Mouse (Mus musculus) testis, adult 2 months (tissue): ENCODE measurements at regions not wholly inside any gene's neighbourhood (a gene's known extent, or its start where the extent isn't known, plus 50 kb on each side); places are given as distances from the start of the nearest gene placed in this dataset.

Source experiments
- H3K27ac ChIP-seq: fragments of 200-500 bp; 2 replicates; pipeline ENCODE4 v1.5.1; 2012; ENCODE audit warnings: low read depth, low read length; ENCODE audit not compliant: control insufficient read depth, insufficient read depth
- H3K27me3 ChIP-seq: fragments of 200-500 bp; 2 replicates; pipeline ENCODE4 v1.6.1; 2012; ENCODE audit warnings: mild to moderate bottlenecking, low read length, moderate library complexity; ENCODE audit not compliant: control insufficient read depth, insufficient read depth
- H3K36me3 ChIP-seq: fragments of 200-500 bp; 2 replicates; pipeline ENCODE4 v1.6.1; 2012; ENCODE audit warnings: mild to moderate bottlenecking, low read length; ENCODE audit not compliant: control insufficient read depth, insufficient read depth
- H3K4me1 ChIP-seq: fragments of 200-500 bp; 2 replicates; pipeline ENCODE4 v1.6.1; 2012; ENCODE audit warnings: low read length; ENCODE audit not compliant: control insufficient read depth, insufficient read depth
- H3K4me3 ChIP-seq: fragments of 200-500 bp; 2 replicates; pipeline ENCODE4 v1.5.1; 2012; ENCODE audit warnings: low read depth, mild to moderate bottlenecking, low read length, moderate library complexity, mixed read lengths; ENCODE audit not compliant: control insufficient read depth
- CTCF ChIP-seq: fragments of 200-500 bp; IDR thresholded peaks from 2 replicates; pipeline ENCODE4 v1.5.1; 2012; ENCODE audit warnings: low read depth, mild to moderate bottlenecking, inconsistent platforms, low read length, moderate library complexity; ENCODE audit not compliant: control insufficient read depth, insufficient read depth, insufficient replicate concordance
- POLR2A ChIP-seq: fragments of 200-500 bp; IDR thresholded peaks from 2 replicates; pipeline ENCODE4 v1.6.1; 2012; ENCODE audit warnings: low read depth, mild to moderate bottlenecking, inconsistent platforms, low read length, moderate library complexity; ENCODE audit not compliant: control insufficient read depth

DNA sequence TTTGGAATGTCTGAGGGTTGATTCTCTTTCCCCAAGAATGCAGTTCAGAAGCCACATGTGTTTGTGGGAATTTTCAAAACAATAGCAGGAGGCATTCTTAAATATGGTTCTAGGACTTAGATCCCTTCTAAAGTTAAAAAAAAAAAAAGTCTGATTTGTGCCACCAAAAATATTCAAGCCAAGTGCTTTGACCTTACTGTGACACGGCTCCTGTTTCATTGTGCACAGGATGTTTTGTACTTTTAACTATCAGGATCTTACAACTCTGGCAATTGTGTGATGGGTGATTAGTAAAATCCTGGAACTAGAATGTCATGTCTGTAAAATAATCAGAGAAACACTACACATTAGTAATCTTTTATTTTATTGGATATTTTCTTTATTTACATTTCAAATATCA, 359.5 kb downstream of the 1700129C05Rik start:
- Histone ChIP-seq H3K36me3 (no peaks in the 10 kb centered on the region), H3K4me3 (no peak overlapping the region), H3K4me1 (no peaks in the 10 kb centered on the region), H3K27me3 (no peaks in the 10 kb centered on the region), H3K27ac (no peak overlapping the region)
- TF ChIP-seq CTCF: no peak
- no peak for TF ChIP-seq POLR2A

DNA sequence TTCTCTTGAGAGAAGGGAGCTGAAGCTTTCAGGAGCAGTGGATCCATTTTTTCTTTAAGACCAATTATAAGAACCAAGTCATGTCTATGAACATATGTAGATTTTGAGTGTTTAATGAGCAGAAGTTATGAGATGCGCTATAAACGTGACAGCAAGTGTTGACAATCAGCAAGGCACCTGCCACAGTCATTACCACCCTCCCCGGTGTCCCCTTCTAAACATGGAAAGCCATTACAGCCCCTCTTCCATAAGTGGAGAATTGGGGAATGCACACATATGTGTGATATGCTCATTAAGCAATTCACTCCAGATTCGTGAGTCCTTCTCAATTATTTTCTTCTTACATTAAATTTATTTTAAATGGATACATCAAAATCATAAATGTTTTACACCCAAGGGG, 362.4 kb downstream of the 1700129C05Rik start:
- H3K27ac ChIP-seq: no peak overlapping the region
- no peaks in the 10 kb centered on the region for H3K36me3 ChIP-seq
- H3K4me3 ChIP-seq: no peak overlapping the region
- no peaks in the 10 kb centered on the region for H3K27me3 ChIP-seq
- TF ChIP-seq CTCF: no peak
- TF ChIP-seq POLR2A: no peak
- no peaks in the 10 kb centered on the region for H3K4me1 ChIP-seq

DNA sequence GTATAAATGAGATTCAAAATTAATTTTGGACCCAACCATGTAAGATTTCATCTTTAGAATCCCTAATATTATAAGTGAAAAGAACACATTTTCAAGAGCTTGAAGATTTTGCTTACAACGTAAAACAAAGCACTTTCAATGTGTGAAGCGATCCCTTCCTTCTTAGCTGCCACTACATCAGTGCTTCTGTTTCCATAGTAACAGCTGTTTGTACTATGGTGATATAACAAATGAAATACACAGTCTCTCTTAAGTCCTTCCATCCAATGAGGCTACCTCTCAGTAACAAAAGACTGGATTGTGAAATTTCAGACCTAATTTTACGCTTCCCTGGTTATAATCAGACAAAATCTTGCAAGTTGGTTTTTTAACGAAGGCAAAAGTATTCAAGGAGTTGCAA, 364.0 kb downstream of the 1700129C05Rik start:
- Histone ChIP-seq H3K27ac (no peak overlapping the region), H3K27me3 (no peaks in the 10 kb centered on the region), H3K4me3 (no peak overlapping the region), H3K36me3 (no peaks in the 10 kb centered on the region), H3K4me1 (no peaks in the 10 kb centered on the region)
- TF ChIP-seq CTCF (no peak), POLR2A (no peak)

DNA sequence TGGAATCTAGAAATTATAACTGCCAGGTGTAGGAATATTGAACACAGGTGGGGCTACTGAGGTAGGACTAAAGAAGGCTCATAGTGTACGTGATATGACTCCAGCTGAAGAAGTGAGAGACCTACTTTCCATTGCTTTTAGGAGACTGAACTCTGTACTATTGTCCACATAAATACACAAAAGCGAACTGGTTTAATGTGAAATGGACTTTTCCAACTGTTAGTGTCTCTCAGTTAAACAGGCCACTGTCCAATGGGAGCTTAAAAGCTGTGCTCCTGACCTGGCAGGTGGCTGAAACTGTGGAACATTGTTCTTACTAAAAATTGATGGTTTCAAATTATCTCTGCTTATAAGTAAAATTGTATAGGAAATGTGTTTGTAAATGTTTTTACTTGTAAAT, 381.4 kb downstream of the 1700129C05Rik start:
- Histone ChIP-seq H3K36me3 (no peaks in the 10 kb centered on the region), H3K4me1 (no peaks in the 10 kb centered on the region), H3K27me3 (no peaks in the 10 kb centered on the region), H3K27ac (no peak overlapping the region), H3K4me3 (no peak overlapping the region)
- no peak for TF ChIP-seq CTCF
- TF ChIP-seq POLR2A: no peak

DNA sequence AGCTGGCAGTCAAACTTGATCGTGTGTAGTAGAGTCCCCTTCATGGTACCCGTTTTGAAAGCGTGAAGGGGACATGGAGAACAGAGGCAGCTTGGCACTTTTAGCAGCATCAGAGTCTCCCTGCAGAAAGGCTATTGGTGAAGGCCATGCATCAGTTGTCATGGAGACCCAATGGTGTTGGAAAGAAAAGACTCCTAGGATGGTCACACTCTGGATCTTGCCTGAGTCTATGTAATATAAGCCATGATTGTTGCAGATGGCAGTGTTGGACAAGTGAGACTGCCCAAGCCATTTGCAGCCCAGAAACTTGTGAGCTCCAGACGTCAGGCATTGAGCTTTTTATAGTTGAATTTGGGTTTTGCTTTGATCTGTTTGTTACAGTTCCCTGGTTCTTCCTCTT, 382.9 kb downstream of the 1700129C05Rik start:
- H3K27me3 ChIP-seq: no peaks in the 10 kb centered on the region

DNA sequence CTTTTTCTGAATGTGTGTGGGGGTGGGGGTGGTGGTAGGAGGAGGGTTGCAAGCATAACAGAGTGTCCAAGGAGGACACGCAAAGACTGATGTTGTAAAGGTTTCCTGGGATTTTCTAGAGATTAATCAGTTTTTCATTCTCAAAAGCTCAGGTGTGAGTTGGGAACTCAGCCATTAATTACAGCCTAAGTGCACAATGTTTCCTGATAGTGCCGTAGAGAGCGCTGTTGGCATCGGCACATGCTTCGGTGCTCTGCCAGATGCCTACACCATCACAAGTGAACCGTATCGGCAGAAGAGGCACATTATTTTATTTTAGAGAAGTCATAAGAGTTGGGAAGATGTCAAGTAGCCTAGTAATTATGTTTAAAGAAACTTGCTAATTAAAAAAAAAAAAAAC, 388.9 kb downstream of the 1700129C05Rik start:
- Histone ChIP-seq H3K27me3 (no peaks in the 10 kb centered on the region), H3K27ac (no peak overlapping the region), H3K4me3 (no peak overlapping the region), H3K4me1 (no peaks in the 10 kb centered on the region), H3K36me3 (no peaks in the 10 kb centered on the region)
- TF ChIP-seq CTCF: no peak
- TF ChIP-seq POLR2A: no peak

More for the DNA sequence above, 382.9 kb downstream of the 1700129C05Rik start:
- Histone ChIP-seq H3K4me1 (no peaks in the 10 kb centered on the region), H3K36me3 (no peaks in the 10 kb centered on the region), H3K4me3 (no peak overlapping the region), H3K27ac (no peak overlapping the region)
- TF ChIP-seq POLR2A (no peak), CTCF (no peak)

DNA sequence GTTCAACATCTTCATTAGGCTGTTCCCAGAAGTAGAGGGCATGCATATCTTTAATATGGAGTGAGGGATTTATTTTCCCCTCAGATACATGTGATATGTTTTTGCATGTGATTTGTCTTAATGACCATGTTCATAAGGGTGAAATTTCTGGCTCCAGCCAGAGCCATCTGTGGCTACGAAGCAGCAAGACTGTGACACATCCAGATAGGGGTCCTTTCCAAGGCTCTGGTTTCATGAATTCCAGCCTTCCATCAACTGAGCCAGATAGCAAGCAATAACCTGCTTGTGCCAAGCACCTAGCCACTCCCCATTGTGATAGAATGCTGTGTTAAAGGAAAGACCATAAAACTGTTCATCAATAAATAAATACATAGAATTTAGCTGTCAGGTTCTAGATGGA, 389.6 kb downstream of the 1700129C05Rik start:
- Histone ChIP-seq H3K4me1 (no peaks in the 10 kb centered on the region), H3K4me3 (no peak overlapping the region), H3K27ac (no peak overlapping the region), H3K27me3 (no peaks in the 10 kb centered on the region), H3K36me3 (no peaks in the 10 kb centered on the region)
- TF ChIP-seq POLR2A (no peak), CTCF (no peak)

DNA sequence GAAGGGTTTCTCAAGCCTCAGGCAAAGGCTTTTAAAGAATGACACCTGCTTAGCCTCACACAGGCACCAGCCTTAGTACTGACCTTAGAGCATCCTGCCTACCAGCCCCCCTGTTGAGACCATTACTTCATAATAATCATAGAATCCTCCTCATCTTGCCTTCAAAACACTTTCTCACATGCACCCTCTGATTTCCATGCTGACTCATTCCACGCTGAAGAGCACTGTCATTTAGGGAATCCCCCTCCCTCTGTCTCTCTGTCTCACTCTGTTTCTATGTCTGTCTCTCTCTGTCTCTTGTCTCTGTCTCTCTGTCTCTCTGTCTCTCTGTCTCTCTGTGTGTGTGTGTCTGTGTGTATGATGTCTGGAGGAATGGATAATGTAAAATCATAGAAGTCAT, 416.3 kb downstream of the 1700129C05Rik start:
- Histone ChIP-seq H3K36me3 (no peaks in the 10 kb centered on the region), H3K4me1 (no peaks in the 10 kb centered on the region), H3K4me3 (no peak overlapping the region), H3K27ac (no peak overlapping the region), H3K27me3 (no peaks in the 10 kb centered on the region)
- TF ChIP-seq CTCF: no peak
- no peak for TF ChIP-seq POLR2A
